Mouse (Mus musculus) kidney, embryonic 16.5 days (tissue): ENCODE measurements around the gene Fbxl19. TPM values are rescaled to one million over a fixed set of nuclear protein-coding genes. Genes with fewer than 3 reads are reported as not detected.

ENCODE experiments used
- ATAC-seq: fragments of 200-750 bp; cut with Nextera tagmentation; 2 replicates; pipeline ENCODE4 v1.8.0; 2017; ENCODE audit warnings: moderate TSS enrichment; ENCODE audit not compliant: low FRiP score, low TSS enrichment
- H3K27ac ChIP-seq: fragments of 300-500 bp; sonication (generic); 2 replicates; pipeline ENCODE4 v1.5.1; 2014; ENCODE audit warnings: low read length
- H3K27me3 ChIP-seq: fragments of 300-500 bp; sonication (generic); 2 replicates; pipeline ENCODE4 v1.6.1; 2014; ENCODE audit warnings: low read length, control low read depth, mixed read lengths; ENCODE audit not compliant: insufficient read depth
- H3K36me3 ChIP-seq: fragments of 300-500 bp; sonication (generic); 2 replicates; pipeline ENCODE4 v1.6.1; 2014; ENCODE audit warnings: low read length, control low read depth, mixed read lengths; ENCODE audit not compliant: insufficient read depth
- H3K4me1 ChIP-seq: fragments of 300-500 bp; sonication (generic); 2 replicates; pipeline ENCODE4 v1.6.1; 2014; ENCODE audit warnings: low read length, control low read depth, mixed read lengths; ENCODE audit not compliant: insufficient read depth
- H3K4me2 ChIP-seq: fragments of 300-500 bp; sonication (generic); replicated peaks from 2 replicates; pipeline ENCODE4 v1.6.1; 2014; ENCODE audit warnings: low read depth, low read length
- H3K4me3 ChIP-seq: fragments of 300-500 bp; sonication (generic); 2 replicates; pipeline ENCODE4 v1.5.1; 2014; ENCODE audit warnings: mild to moderate bottlenecking, low read length
- H3K9ac ChIP-seq: fragments of 300-500 bp; sonication (generic); replicated peaks from 2 replicates; pipeline ENCODE4 v1.6.1; 2014; ENCODE audit warnings: low read length
- H3K9me3 ChIP-seq: fragments of 300-500 bp; sonication (generic); 2 replicates; pipeline ENCODE4 v1.6.1; 2016; ENCODE audit warnings: low read length, control low read depth
- WGBS: fragments of 180-500 bp; shearing (Covaris S2); extraction: QIAGEN DNeasy Blood & Tissue Kit; methylation state at CpG from one replicate; pipeline ENCODE4 v1.1.7; 2014; 5-methylcytosine and 5-hydroxymethylcytosine counted together
- polyA plus RNA-seq: library from polyadenylated mRNA; unstranded; fragments of >200 nt; fragmentation: Nextera tagmentation; extraction: Ambion mirVana; gene quantifications from 2 replicates; pipeline ENCODE4 v1.2.1, GENCODE M21; 2015

Fbxl19 gene
- polyA plus RNA-seq, 1 experiment from 2014 or later, result 5.4 TPM

DNA sequence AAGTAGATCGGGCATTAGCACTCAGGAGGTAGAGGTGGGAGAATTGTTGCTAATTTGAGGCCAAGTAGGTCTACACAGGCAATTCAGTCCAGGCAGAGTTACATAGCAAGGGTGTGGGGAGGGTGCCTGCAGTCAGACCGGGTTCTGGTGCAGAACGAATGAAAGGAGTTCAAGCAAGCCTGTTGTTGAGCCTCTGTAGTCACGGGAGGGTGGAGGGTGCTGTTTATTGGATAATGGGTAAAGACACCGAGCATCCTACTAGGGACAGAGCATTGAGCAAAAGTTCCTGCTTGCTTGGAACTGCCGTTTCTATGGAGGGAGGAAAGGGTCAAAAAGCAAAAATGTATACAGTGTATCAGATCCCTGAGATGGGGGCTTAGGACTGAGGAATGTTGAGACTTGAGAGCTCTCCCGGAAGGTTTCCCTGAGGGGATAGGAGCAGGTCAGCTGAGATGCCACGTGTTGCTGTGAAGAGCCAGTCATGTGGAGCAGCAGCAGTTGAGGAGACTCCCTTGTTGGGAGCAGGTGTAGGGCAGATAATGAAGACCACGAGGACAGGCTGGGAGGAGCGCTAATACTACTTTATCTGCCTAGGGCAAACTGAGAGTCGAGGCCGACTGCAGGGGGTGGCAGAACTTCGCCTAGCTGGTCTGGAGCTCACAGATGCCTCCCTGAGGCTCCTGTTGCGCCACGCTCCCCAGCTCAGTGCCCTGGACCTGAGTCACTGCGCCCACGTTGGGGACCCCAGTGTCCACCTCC lies 22.7 kb downstream of the Fbxl19 start:
- Histone ChIP-seq H3K27me3 (no peaks in the 10 kb centered on the region), H3K4me2 (no peak overlapping the region), H3K36me3 (peaks cover 49% of the 10 kb centered on the region), H3K9ac (no peak overlapping the region), H3K4me1 (peaks cover 18% of the 10 kb centered on the region), H3K4me3 (no peak overlapping the region), H3K27ac (no peak overlapping the region), H3K9me3 (no peaks in the 10 kb centered on the region)
- 78% methylated on average over 17 of the region's 17 CpGs for WGBS
- ATAC-seq, result no peak

DNA sequence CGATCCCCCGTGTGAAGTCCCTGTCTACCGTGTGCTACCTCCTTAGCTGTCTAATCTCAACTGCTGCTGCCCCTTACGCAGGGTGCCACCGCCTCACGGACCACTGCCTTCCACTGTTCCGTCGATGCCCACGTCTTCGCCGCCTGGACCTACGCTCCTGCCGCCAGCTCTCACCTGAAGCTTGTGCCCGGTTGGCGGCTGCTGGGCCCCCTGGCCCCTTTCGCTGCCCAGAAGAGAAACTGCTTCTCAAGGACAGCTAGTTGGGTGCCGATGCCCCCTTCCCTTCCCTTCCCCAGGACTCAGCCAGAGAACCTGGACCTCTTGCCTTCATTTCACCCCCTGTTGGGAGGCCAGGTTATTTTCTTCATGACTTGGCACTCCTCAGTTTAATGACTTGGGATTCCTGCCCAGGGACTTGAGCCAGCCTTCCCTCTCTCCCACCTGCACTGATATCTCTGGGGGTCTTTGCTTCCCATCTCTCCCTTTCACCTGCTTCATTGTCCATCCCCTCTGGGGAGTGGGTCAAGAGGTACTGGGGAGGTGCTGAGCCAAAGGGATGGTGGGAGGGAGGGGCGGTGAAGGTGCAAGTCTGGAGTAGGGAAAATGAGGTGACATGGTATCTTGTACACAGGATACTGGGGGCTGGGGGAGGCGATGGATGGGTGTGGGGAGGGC lies 23.5 kb downstream of the Fbxl19 start:
- no peak overlapping the region for H3K9ac ChIP-seq
- no peaks in the 10 kb centered on the region for H3K9me3 ChIP-seq
- peaks cover 45% of the 10 kb centered on the region for H3K36me3 ChIP-seq
- no peak overlapping the region for H3K27ac ChIP-seq
- 94% methylated on average over 19 of the region's 19 CpGs for WGBS
- ATAC-seq, result no peak
- H3K4me2 ChIP-seq, result no peak overlapping the region
- H3K4me3 ChIP-seq, result no peak overlapping the region
- peaks cover 18% of the 10 kb centered on the region for H3K4me1 ChIP-seq
- H3K27me3 ChIP-seq, result no peaks in the 10 kb centered on the region

GRCm38 (mm10) chr7:127768346-127768996 lies 24.1 kb downstream of the Fbxl19 start:
- no peak overlapping the region for H3K4me3 ChIP-seq
- 51% methylated on average over 13 of the region's 13 CpGs for WGBS
- H3K36me3 ChIP-seq, result peaks cover 41% of the 10 kb centered on the region
- no peak overlapping the region for H3K9ac ChIP-seq
- H3K4me2 ChIP-seq, result 0 out of 2 replicates have a peak overlapping the region, but pooled peaks have one; percentile 3
- peaks cover 18% of the 10 kb centered on the region for H3K4me1 ChIP-seq
- no peaks in the 10 kb centered on the region for H3K9me3 ChIP-seq
- no peak; the same call in 1 of the 2 replicates for ATAC-seq
- peak overlapping the region; percentile 54 for H3K27ac ChIP-seq
- H3K27me3 ChIP-seq, result no peaks in the 10 kb centered on the region

- peak overlapping the region; percentile 75 for H3K4me3 ChIP-seq
- peak overlapping the region; percentile 90 for H3K9ac ChIP-seq
- peaks cover 35% of the 10 kb centered on the region for H3K36me3 ChIP-seq
- H3K27ac ChIP-seq, result peak overlapping the region; percentile 95
- H3K4me1 ChIP-seq, result peaks cover 18% of the 10 kb centered on the region
- no peaks in the 10 kb centered on the region for H3K27me3 ChIP-seq
- no peaks in the 10 kb centered on the region for H3K9me3 ChIP-seq
- peak overlapping the region; percentile 88 for H3K4me2 ChIP-seq
- ATAC-seq, result peak; percentile 92
- WGBS, result under 1% methylated on average over 15 of the region's 16 CpGs
These were observed 24.8 kb downstream of the Fbxl19 start for GRCm38 (mm10) chr7:127768997-127769593.

DNA sequence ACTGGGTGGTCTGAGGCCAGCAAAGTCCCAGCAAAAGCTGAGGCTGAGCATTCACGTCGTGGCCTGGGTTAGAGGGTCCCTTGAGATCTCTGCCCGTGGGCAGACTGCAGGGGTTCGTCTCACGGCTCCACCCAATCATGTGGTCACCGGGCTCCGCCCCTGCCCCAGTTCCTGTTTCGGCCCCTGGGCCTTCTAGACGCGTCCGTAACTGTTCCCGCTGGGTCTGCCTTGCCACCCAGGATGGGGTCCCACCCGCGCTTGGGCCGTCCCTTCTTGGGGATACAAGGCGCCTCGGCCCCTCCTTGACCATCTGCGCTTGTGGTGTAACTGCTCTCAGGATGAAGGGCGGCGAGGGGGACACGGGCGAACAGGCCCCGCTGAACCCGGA lies 25.3 kb downstream of the Fbxl19 start, which contains the start of gene Orai3:
Gene Orai3 (plus strand): TSS at position 165 of the 388 bp plus-strand sequence.
- Histone ChIP-seq H3K4me2 (peak within 1 kb of the TSS; percentile 88), H3K4me1 (peaks cover 18% of the 10 kb centered on the region), H3K27ac (peak within 1 kb of the TSS; percentile 95), H3K27me3 (no peaks in the 10 kb centered on the region), H3K4me3 (peak within 1 kb of the TSS; percentile 75), H3K36me3 (peaks cover 29% of the 10 kb centered on the region), H3K9ac (peak within 1 kb of the TSS; percentile 90), H3K9me3 (no peaks in the 10 kb centered on the region)
- under 1% methylated on average over 24 of the region's 24 CpGs for WGBS
- peak; percentile 89 for ATAC-seq

GRCm38 (mm10) chr7:127770039-127770905 lies 25.9 kb downstream of the Fbxl19 start:
- Histone ChIP-seq H3K27ac (peak overlapping the region; percentile 95), H3K4me1 (peaks cover 18% of the 10 kb centered on the region), H3K9me3 (no peaks in the 10 kb centered on the region), H3K4me3 (peak overlapping the region; percentile 75), H3K4me2 (peak overlapping the region; percentile 88), H3K9ac (peak overlapping the region; percentile 90), H3K36me3 (peaks cover 23% of the 10 kb centered on the region), H3K27me3 (no peaks in the 10 kb centered on the region)
- 1% methylated on average over 27 of the region's 27 CpGs for WGBS
- no peak; the same call in 1 of the 2 replicates for ATAC-seq

DNA sequence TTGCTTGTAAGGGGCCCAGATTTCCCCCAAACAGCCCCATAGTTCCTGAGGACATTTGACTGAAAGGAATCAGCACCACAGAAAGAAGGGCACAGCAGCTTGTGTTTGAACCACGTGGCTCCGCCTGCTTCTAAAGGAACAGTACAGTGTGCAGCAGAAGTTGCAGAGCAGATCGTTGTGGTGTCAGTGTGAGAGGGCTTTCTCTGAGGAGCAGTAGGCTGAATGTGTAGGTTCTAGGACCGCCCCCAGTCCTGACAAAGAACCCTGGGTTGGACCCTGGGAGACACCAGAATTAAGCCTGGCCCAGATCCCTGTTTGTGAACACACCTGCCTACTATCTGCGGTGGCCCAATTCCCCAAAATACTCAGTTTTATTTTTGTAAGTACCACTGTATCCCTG lies 26.9 kb downstream of the Fbxl19 start:
- 65% methylated on average over 5 of the region's 5 CpGs for WGBS
- H3K9ac ChIP-seq, result peak overlapping the region; percentile 90
- H3K27ac ChIP-seq, result peak overlapping the region; percentile 95; the same call in 1 of the 2 replicates
- H3K4me3 ChIP-seq, result no peak overlapping the region; the same call in 1 of the 2 replicates
- H3K36me3 ChIP-seq, result peaks cover 15% of the 10 kb centered on the region
- H3K27me3 ChIP-seq, result no peaks in the 10 kb centered on the region
- H3K4me2 ChIP-seq, result peak overlapping the region; percentile 88
- ATAC-seq, result no peak
- peaks cover 18% of the 10 kb centered on the region for H3K4me1 ChIP-seq
- H3K9me3 ChIP-seq, result no peaks in the 10 kb centered on the region

GRCm38 (mm10) chr7:127772080-127772479 lies 27.7 kb downstream of the Fbxl19 start:
- Histone ChIP-seq H3K36me3 (peaks cover 15% of the 10 kb centered on the region), H3K4me3 (no peak overlapping the region), H3K9me3 (no peaks in the 10 kb centered on the region), H3K4me2 (no peak overlapping the region), H3K4me1 (peaks cover 18% of the 10 kb centered on the region), H3K27ac (no peak overlapping the region), H3K9ac (no peak overlapping the region), H3K27me3 (no peaks in the 10 kb centered on the region)
- ATAC-seq, result no peak
- WGBS, result 67% methylated on average over 3 of the region's 3 CpGs

GRCm38 (mm10) chr7:127772557-127772956 lies 28.2 kb downstream of the Fbxl19 start:
- Histone ChIP-seq H3K9ac (no peak overlapping the region), H3K9me3 (no peaks in the 10 kb centered on the region), H3K27ac (no peak overlapping the region), H3K4me1 (peaks cover 18% of the 10 kb centered on the region), H3K27me3 (no peaks in the 10 kb centered on the region), H3K4me3 (no peak overlapping the region), H3K4me2 (no peak overlapping the region), H3K36me3 (peaks cover 10% of the 10 kb centered on the region)
- WGBS, result 93% methylated on average over 1 of the region's 1 CpGs
- no peak for ATAC-seq
